Mouse (Mus musculus): ENCODE data around the gene Atp6v0b. TPM values are rescaled to one million over a fixed set of nuclear protein-coding genes. Genes with fewer than 3 reads are reported as not detected.

Gene Atp6v0b
- polyA plus RNA-seq, 1 experiment from 2014 or later, result 308 TPM

DNA sequence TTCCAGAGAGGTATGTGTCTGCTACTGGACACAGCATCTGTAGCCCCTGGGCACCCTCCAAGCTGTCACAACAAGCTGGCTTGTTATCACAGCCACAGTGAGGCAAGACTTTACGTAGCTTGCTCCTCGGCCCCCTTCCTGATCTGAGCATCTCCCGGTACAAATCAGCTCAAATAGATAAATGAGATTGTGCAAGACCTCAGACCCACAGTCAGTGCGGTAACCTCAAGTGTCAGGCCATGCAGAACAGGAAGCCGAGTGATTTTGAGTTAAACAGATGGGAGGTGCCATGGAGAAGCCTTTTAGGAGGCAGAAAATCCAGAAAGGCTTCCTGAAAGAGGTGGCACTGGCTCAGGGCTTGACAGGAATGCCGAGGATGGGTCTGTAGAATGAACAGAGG, 20.1 kb downstream of the Atp6v0b start:
- no peak overlapping the region for H3K27ac ChIP-seq
- no peak overlapping the region for H3K4me2 ChIP-seq (replicated peaks)
- 0 out of 2 replicates have a peak, but pooled peaks cover 5% of the 10 kb centered on the region for H3K36me3 ChIP-seq
- peaks cover 5% of the 10 kb centered on the region for H3K27me3 ChIP-seq (replicated peaks)
- no peak overlapping the region for H3K9ac ChIP-seq
- peaks cover 15% of the 10 kb centered on the region; the same call in 1 of the 2 replicates for H3K4me1 ChIP-seq
- ATAC-seq (ENCODE audit: low FRiP score, low read depth), result no peak
- 78% methylated on average over 6 of the region's 6 CpGs for WGBS
- H3K9me3 ChIP-seq, result no peaks in the 10 kb centered on the region
- no peak overlapping the region for H3K4me3 ChIP-seq

DNA sequence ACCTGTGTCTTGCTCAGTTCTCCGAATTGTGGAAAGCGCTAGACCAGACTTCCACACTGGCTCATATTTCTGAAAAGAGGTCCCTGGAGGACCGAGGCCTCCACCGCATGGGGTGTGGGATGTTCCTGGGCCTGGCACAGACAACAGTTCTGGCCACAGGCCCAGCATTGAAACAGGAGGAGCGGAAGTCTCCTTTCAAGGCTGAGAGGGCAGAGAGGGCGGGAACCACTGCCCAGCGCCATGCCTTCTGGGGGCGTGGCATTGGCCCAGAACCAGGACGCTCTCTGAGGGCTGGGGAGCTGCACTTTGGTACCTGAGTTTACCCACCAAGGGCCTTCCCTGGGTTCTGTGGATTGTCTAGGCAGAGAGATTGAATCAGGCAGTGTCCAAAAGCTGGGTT, 21.1 kb downstream of the Atp6v0b start:
- WGBS, result 66% methylated on average over 9 of the region's 9 CpGs
- Histone ChIP-seq H3K4me3 (no peak overlapping the region), H3K9ac (no peak overlapping the region), H3K27me3 (replicated peaks) (peaks cover 5% of the 10 kb centered on the region; the same call in 1 of the 2 replicates), H3K4me1 (0 out of 2 replicates have a peak, but pooled peaks cover 12% of the 10 kb centered on the region), H3K27ac (no peak overlapping the region), H3K4me2 (replicated peaks) (no peak overlapping the region), H3K36me3 (no peaks in the 10 kb centered on the region), H3K9me3 (no peaks in the 10 kb centered on the region)
- no peak for ATAC-seq (ENCODE audit: low FRiP score, low read depth)

DNA sequence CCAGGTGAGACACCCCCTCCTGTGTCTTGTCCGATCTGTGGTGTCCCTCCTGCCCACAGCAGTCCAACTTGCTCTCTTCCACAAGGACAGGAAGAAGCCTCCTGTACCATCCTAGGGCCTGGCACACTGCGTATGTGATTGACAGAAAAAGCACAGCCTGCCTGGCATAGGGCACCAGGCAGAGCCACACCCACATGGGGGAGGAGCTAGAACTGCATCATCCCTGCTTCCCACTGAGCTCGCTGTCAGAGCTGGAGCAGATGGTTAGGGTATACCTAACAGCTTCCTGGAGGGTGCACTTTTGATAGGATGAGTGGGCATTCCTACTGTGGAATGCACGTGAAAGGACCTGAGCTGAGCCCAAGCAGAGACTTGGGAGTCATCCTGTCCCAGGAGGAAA, 24.3 kb downstream of the Atp6v0b start:
- Histone ChIP-seq H3K27me3 (replicated peaks) (peaks cover 5% of the 10 kb centered on the region; the same call in 1 of the 2 replicates), H3K9ac (no peak overlapping the region), H3K9me3 (no peaks in the 10 kb centered on the region), H3K4me3 (no peak overlapping the region), H3K4me1 (0 out of 2 replicates have a peak, but pooled peaks cover 8% of the 10 kb centered on the region), H3K36me3 (no peaks in the 10 kb centered on the region), H3K4me2 (replicated peaks) (no peak overlapping the region), H3K27ac (no peak overlapping the region)
- WGBS, result 21% methylated on average over 4 of the region's 4 CpGs
- peak; percentile 52 for ATAC-seq (ENCODE audit: low FRiP score, low read depth)

DNA sequence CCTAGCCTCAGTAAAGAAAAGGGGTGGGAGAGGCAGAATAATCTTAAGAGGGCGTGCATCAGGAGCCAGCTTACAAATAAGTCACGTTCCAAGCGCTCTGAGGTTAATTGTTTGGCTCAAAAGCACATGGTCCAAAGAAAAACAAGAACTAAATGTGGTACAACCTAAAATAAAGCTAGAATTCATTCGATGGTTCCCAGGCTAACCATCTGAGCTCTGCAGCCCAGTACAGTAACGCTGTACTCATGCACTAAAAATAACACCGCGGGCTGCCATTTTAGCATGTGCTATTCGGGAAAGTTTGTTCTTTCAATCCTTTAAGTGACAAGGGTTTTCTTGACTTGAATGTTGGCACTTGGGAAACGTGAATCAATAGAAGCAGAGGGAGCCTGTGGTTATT, 26.6 kb downstream of the Atp6v0b start:
- WGBS, result 88% methylated on average over 9 of the region's 9 CpGs
- Histone ChIP-seq H3K27ac (no peak overlapping the region), H3K4me3 (no peak overlapping the region), H3K36me3 (no peaks in the 10 kb centered on the region), H3K27me3 (replicated peaks) (no peaks in the 10 kb centered on the region), H3K4me1 (peaks cover 13% of the 10 kb centered on the region), H3K4me2 (replicated peaks) (no peak overlapping the region), H3K9me3 (no peaks in the 10 kb centered on the region), H3K9ac (no peak overlapping the region)
- ATAC-seq (ENCODE audit: low FRiP score, low read depth), result no peak

DNA sequence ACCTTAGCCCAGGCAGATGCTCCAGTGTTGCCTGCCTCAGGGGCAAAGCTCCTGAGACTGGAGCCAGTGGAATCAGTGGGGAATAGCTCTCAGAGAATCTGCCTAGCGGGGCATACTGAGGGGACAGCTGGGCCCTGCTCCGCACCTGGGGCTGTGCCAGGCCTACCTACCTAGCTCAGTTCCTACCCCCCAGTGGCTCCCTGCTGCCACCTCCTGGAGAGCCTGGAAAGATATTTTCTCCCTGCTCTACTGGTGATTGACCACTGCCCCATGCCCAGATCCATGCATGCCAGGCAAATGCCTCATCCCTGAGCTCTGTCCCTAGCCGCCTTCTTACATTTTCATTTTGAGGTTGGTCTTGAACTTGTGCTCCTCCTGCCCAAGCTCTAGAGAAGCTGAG, 28.3 kb downstream of the Atp6v0b start:
- H3K4me2 ChIP-seq (replicated peaks), result no peak overlapping the region
- peaks cover 19% of the 10 kb centered on the region for H3K4me1 ChIP-seq
- no peak overlapping the region for H3K9ac ChIP-seq
- H3K36me3 ChIP-seq, result no peaks in the 10 kb centered on the region
- H3K27ac ChIP-seq, result no peak overlapping the region
- 72% methylated on average over 3 of the region's 3 CpGs for WGBS
- no peaks in the 10 kb centered on the region for H3K9me3 ChIP-seq
- no peaks in the 10 kb centered on the region for H3K27me3 ChIP-seq (replicated peaks)
- peak; percentile 44; the same call in 1 of the 2 replicates for ATAC-seq (ENCODE audit: low FRiP score, low read depth)
- H3K4me3 ChIP-seq, result no peak overlapping the region

DNA sequence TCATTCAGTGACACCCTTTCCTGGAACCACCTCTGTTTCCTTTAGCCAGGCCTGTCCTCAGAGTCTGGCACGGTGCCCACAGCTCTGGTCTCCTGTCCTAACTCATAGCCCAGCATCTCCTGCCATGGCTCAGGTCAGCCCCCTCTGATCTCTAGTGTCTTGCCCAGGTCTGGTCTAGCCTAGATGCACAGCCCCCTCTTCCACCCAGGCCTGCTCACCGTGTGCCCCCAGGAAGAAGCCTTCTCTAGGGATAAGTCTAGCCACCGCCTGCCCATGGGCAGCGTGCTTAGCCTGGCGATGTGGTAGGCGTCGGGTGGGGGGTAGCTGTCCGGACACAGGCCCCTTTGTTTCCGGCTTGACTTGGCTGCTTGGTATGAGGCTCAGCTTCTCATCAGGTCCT, 32.0 kb downstream of the Atp6v0b start:
- ATAC-seq (ENCODE audit: low FRiP score, low read depth), result 0 out of 2 replicates have a peak, but pooled peaks have one; percentile 33
- H3K9ac ChIP-seq, result no peak overlapping the region
- H3K4me1 ChIP-seq, result peaks cover 18% of the 10 kb centered on the region
- H3K27ac ChIP-seq, result no peak overlapping the region
- H3K4me3 ChIP-seq, result no peak overlapping the region
- 76% methylated on average over 9 of the region's 9 CpGs for WGBS
- no peaks in the 10 kb centered on the region for H3K27me3 ChIP-seq (replicated peaks)
- no peaks in the 10 kb centered on the region for H3K36me3 ChIP-seq
- no peak overlapping the region for H3K4me2 ChIP-seq (replicated peaks)
- no peaks in the 10 kb centered on the region for H3K9me3 ChIP-seq

DNA sequence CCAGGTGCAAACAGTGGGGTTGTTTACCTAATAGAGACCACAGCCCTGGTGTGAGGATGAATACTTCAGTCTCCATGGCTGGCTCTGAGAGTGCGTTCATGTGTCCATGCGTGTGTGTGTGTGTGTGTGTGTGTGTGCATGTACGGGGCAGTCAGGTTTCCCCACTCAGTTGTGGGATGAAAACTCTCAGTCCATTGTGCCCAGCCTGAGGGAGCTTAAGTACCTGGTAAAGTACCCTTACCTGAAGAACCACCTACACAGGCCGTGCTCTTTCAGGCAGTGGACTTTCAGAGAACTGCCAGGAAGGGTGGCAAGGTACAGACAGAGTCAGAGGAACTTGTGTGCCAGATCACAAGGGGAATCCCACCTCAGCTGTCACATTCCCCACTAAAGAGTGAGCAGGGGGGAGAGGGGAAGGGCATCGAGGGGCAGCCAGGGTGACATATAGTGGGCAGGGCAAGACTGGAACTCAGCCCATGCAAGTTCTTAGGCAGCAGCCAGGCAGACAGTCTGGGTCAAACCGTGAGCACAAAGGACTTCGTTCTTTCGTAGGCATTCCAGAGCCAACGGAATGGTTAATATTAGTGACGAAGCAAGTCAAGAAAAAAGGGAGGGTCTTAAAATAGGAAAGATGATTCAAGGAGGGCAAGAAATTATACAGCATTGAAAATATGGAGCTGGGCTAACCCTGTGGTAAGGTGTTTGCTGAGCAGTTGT, 34.8 kb downstream of the Atp6v0b start:
- Histone ChIP-seq H3K4me1 (peaks cover 32% of the 10 kb centered on the region), H3K9ac (no peak overlapping the region), H3K4me3 (no peak overlapping the region), H3K9me3 (no peaks in the 10 kb centered on the region), H3K4me2 (replicated peaks) (no peak overlapping the region), H3K27me3 (replicated peaks) (no peaks in the 10 kb centered on the region), H3K27ac (no peak overlapping the region), H3K36me3 (no peaks in the 10 kb centered on the region)
- ATAC-seq (ENCODE audit: low FRiP score, low read depth), result no peak
- 84% methylated on average over 10 of the region's 10 CpGs for WGBS

DNA sequence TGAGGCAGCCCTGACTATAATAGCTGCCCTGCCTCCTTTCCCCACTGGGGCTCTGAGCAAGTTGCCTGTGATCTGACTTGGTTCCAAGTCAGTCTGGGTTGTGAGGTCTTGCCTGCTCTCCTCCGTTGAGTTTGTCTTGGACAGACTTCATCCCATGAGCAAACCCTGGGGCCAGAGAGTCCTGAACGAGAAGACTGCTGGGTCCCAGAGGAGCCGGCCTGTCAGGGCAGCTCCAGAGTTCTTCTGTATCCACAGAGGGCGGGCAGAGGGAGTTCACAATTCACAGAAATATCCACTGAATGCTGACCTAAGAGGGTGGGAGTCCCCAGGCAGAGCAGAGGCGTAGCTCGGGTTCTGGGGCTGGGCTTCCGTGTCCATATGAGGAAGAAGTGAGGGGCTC, 36.3 kb downstream of the Atp6v0b start:
- Histone ChIP-seq H3K27me3 (replicated peaks) (no peaks in the 10 kb centered on the region), H3K36me3 (no peaks in the 10 kb centered on the region), H3K27ac (no peak overlapping the region), H3K9ac (no peak overlapping the region), H3K4me1 (peaks cover 36% of the 10 kb centered on the region), H3K4me3 (no peak overlapping the region), H3K4me2 (replicated peaks) (no peak overlapping the region), H3K9me3 (no peaks in the 10 kb centered on the region)
- ATAC-seq (ENCODE audit: low FRiP score, low read depth), result no peak
- WGBS, result 86% methylated on average over 7 of the region's 7 CpGs

DNA sequence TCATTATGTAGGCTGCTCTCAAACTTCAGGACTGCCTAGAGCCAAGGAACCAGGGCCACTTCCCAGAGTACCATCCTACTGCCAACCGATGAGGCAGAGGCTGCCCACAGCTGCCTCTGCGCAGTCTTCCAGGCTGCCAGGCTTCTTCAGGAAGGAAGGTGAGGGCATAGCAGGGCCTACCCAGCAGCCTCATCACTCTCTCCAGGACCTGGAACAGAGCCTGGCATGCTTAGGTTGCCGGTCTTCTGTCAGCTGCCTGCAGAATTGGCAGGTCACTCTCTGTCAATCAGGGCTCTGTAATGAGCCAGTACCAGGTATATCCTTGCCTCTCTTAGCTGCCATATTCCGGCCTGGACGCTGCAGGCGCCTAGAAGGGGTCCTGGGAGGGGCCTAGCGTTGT, 37.0 kb downstream of the Atp6v0b start:
- no peak overlapping the region for H3K4me3 ChIP-seq
- 81% methylated on average over 7 of the region's 7 CpGs for WGBS
- no peak overlapping the region for H3K9ac ChIP-seq
- no peak overlapping the region for H3K27ac ChIP-seq
- peak overlapping the region; percentile 33; the same call in 1 of the 2 replicates for H3K4me2 ChIP-seq (replicated peaks)
- no peaks in the 10 kb centered on the region for H3K36me3 ChIP-seq
- H3K27me3 ChIP-seq (replicated peaks), result no peaks in the 10 kb centered on the region
- peaks cover 33% of the 10 kb centered on the region for H3K4me1 ChIP-seq
- no peaks in the 10 kb centered on the region for H3K9me3 ChIP-seq
- ATAC-seq (ENCODE audit: low FRiP score, low read depth), result no peak

DNA sequence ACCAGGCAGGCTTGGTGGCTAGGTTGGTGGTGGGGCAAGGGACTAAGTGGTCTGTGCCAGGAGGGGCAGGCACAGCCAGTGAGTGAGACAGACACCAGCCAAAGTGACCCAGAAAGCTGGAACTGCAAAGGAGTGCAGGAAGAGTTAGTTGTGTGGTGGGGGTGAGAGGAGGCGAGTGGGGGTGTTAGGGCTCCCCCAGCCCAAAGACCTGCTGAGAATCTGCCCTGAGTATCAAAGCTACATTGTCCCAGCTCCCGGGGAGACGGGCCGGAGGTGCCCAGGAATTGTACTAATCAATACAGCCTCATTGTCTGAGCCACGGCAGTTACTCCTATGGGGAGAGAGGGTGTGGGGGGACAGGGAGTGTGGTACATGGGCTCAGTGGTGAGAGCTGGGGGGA, 37.6 kb downstream of the Atp6v0b start:
- H3K27me3 ChIP-seq (replicated peaks), result no peaks in the 10 kb centered on the region
- no peaks in the 10 kb centered on the region for H3K36me3 ChIP-seq
- H3K27ac ChIP-seq, result no peak overlapping the region
- peak; percentile 51; the same call in 1 of the 2 replicates for ATAC-seq (ENCODE audit: low FRiP score, low read depth)
- H3K4me1 ChIP-seq, result peaks cover 32% of the 10 kb centered on the region
- peak overlapping the region; percentile 33 for H3K4me2 ChIP-seq (replicated peaks)
- no peaks in the 10 kb centered on the region for H3K9me3 ChIP-seq
- 15% methylated on average over 5 of the region's 5 CpGs for WGBS
- peak overlapping the region; percentile 26; the same call in 1 of the 2 replicates for H3K9ac ChIP-seq
- no peak overlapping the region for H3K4me3 ChIP-seq

DNA sequence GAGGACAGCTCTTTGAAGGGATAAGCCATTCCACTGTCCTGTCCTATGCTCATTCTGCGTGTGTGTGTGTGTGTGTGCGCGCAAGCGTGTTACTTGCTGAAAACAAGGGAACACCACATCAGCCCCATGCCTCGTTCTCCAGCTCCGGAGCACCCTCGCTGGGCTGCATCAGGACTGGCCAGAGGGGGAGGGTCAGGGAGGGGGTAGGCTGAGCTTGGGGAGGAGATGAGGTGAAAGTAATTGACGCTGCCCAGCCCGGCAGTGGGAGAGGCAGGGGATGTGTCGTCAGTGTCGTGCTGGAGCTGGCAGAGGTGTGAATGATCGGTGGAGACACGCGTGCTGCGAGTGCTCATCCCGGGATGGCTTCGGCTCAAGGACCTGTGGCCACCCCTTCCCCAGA, 38.1 kb downstream of the Atp6v0b start:
- Histone ChIP-seq H3K9me3 (no peaks in the 10 kb centered on the region), H3K4me3 (no peak overlapping the region), H3K27ac (no peak overlapping the region), H3K9ac (0 out of 2 replicates have a peak overlapping the region, but pooled peaks have one; percentile 26), H3K36me3 (no peaks in the 10 kb centered on the region), H3K27me3 (replicated peaks) (no peaks in the 10 kb centered on the region), H3K4me2 (replicated peaks) (peak overlapping the region; percentile 33), H3K4me1 (peaks cover 32% of the 10 kb centered on the region)
- ATAC-seq (ENCODE audit: low FRiP score, low read depth), result peak; percentile 17; the same call in 1 of the 2 replicates
- WGBS, result 47% methylated on average over 17 of the region's 17 CpGs

DNA sequence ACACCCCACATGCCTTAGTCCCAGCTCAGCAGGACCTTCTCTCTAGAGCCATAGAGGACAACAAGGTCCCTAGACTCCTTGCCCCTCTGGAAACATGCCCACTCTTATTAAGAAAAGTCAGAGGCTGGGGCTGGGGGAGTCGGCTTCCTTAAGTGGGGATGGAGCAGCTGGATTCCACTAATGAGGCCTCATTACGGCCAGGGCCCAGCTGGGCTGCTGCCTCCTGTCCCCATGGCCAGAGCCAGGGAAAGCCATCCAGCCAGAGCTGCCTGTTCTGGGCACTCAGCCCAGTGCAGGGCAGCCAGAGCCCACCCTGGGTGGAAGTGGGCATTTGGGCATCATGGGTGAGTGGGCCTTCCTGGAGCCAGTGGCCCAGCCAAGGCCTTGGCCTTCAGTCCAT, 40.1 kb downstream of the Atp6v0b start:
- Histone ChIP-seq H3K9me3 (no peaks in the 10 kb centered on the region), H3K27me3 (replicated peaks) (no peaks in the 10 kb centered on the region), H3K36me3 (no peaks in the 10 kb centered on the region), H3K9ac (no peak overlapping the region), H3K4me3 (no peak overlapping the region), H3K4me1 (peaks cover 32% of the 10 kb centered on the region), H3K4me2 (replicated peaks) (no peak overlapping the region), H3K27ac (no peak overlapping the region)
- no peak for ATAC-seq (ENCODE audit: low FRiP score, low read depth)
- 26% methylated on average over 2 of the region's 2 CpGs for WGBS

DNA sequence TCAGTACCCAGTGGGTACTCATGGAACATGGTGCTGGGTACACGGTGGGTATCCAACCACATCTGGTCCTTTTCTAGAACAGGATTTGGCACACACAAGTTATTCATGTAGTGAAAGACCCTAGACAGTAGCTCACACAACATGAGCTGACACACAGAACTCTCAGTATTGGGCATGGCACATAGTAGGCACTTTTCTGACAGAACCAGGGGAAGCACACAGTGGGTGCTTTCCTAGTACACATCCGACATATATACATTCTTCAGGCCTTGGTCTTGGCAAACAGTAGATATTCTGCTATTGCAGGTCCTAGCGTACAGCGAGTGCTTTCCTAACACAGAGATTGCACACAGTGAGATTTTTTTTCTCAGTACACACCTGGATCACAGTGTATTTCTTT, 40.9 kb downstream of the Atp6v0b start:
- H3K27me3 ChIP-seq (replicated peaks), result no peaks in the 10 kb centered on the region
- H3K4me1 ChIP-seq, result peaks cover 32% of the 10 kb centered on the region
- ATAC-seq (ENCODE audit: low FRiP score, low read depth), result no peak
- H3K9ac ChIP-seq, result no peak overlapping the region
- no peak overlapping the region for H3K4me2 ChIP-seq (replicated peaks)
- no peak overlapping the region for H3K27ac ChIP-seq
- 97% methylated on average over 4 of the region's 4 CpGs for whole genome bisulfite sequencing
- no peaks in the 10 kb centered on the region for H3K36me3 ChIP-seq
- H3K4me3 ChIP-seq, result no peak overlapping the region
- H3K9me3 ChIP-seq, result no peaks in the 10 kb centered on the region
